Mouse (Mus musculus): Measurements from ENCODE around the gene Mtpn. TPM values are rescaled to one million over a fixed set of nuclear protein-coding genes. Genes with fewer than 3 reads are reported as not detected.

The Mtpn gene
- polyA plus RNA-seq, 2 experiments, result 20.4 to 30.8 TPM

DNA sequence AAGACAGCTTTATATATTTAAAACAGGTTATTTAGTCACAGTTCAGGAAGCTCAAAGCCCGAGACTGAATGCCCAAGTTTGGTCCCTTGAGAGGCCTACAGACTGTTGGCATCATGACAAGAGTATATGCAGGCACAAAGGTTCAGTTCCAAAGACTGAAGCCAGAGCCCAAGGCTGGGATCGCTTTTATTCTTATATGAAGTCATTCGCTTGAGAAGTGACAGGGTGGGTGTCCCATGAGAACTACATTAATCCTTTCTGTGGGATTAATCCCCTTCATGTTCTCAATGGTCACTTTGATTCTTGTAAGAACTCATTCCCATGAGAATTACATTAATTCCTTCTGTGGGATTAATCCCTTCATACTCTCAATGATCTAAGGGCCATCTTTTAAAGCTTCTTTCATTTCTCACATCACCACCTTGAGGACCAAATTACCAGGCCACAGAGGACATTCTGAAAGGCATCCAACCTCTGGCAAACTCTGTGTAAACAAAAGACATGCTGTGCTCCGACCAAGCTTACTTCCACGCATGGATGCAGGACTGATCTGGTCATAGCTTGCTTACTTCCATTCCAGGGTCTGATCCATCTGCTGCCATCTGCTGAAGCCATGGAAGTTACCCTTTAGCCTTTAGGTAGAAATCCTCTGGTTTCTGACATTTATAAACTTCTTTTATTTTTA lies 59.9 kb downstream of the Mtpn start:
- Histone ChIP-seq H3K9me3 (ENCODE audit: control insufficient read depth, low read length) (no peaks in the 10 kb centered on the region), H3K27me3 (ENCODE audit: control insufficient read depth, insufficient read depth, low read length) (no peaks in the 10 kb centered on the region), H3K36me3 (replicated peaks; ENCODE audit: control insufficient read depth, insufficient read depth, low read depth) (no peaks in the 10 kb centered on the region), H3K9ac (replicated peaks) (no peak overlapping the region), H3K4me3 (ENCODE audit: insufficient read depth in 1 of 2, low read depth in 2 of 2, low read length in 2 of 2) (no peak overlapping the region), H3K27ac (no peak overlapping the region), H3K4me2 (ENCODE audit: low read depth) (no peak overlapping the region), H3K4me1 (replicated peaks; ENCODE audit: control insufficient read depth in 2 of 2, insufficient read depth in 2 of 2, low read length in 1 of 2) (no peaks in the 10 kb centered on the region)
- DNase-seq (ENCODE audit: low read depth in 3 of 3, low spot score in 3 of 3) (no peak), ATAC-seq (ENCODE audit: insufficient read depth) (no peak)
- 65% methylated on average over 5 of the region's 5 CpGs for WGBS (ENCODE audit: insufficient replicate concordance)
- no peak for TF ChIP-seq CTCF (IDR thresholded peaks at IDR 0.05; ENCODE audit: low read depth)
- no peak for TF ChIP-seq EP300 (IDR thresholded peaks at IDR 0.05; ENCODE audit: low read depth)

- no peak for DNase-seq (ENCODE audit: low read depth in 3 of 3, low spot score in 3 of 3)
- Histone ChIP-seq H3K9me3 (ENCODE audit: control insufficient read depth, low read length) (no peaks in the 10 kb centered on the region), H3K4me1 (replicated peaks; ENCODE audit: control insufficient read depth in 2 of 2, insufficient read depth in 2 of 2, low read length in 1 of 2) (no peaks in the 10 kb centered on the region), H3K27ac (no peak overlapping the region), H3K36me3 (replicated peaks; ENCODE audit: control insufficient read depth, insufficient read depth, low read depth) (no peaks in the 10 kb centered on the region), H3K4me3 (ENCODE audit: insufficient read depth in 1 of 2, low read depth in 2 of 2, low read length in 2 of 2) (no peak overlapping the region), H3K27me3 (ENCODE audit: control insufficient read depth, insufficient read depth, low read length) (no peaks in the 10 kb centered on the region), H3K9ac (replicated peaks) (no peak overlapping the region), H3K4me2 (ENCODE audit: low read depth) (no peak overlapping the region)
- WGBS (ENCODE audit: insufficient replicate concordance), result 50% methylated on average over 1 of the region's 1 CpGs
- ATAC-seq (ENCODE audit: insufficient read depth), result no peak
- TF ChIP-seq CTCF (IDR thresholded peaks at IDR 0.05; ENCODE audit: low read depth) (no peak), EP300 (IDR thresholded peaks at IDR 0.05; ENCODE audit: low read depth) (no peak)
Measured at GRCm38 (mm10) chr6:35476830-35477229, 62.9 kb downstream of the Mtpn start.

GRCm38 (mm10) chr6:35463450-35464395 lies 76.0 kb downstream of the Mtpn start:
- WGBS (ENCODE audit: insufficient replicate concordance), result 60% methylated on average over 5 of the region's 5 CpGs
- H3K4me1 ChIP-seq (replicated peaks; ENCODE audit: control insufficient read depth in 2 of 2, insufficient read depth in 2 of 2, low read length in 1 of 2), result no peaks in the 10 kb centered on the region
- no peak overlapping the region for H3K4me3 ChIP-seq (ENCODE audit: insufficient read depth in 1 of 2, low read depth in 2 of 2, low read length in 2 of 2)
- H3K36me3 ChIP-seq (replicated peaks; ENCODE audit: control insufficient read depth, insufficient read depth, low read depth), result no peaks in the 10 kb centered on the region
- no peak for DNase-seq (ENCODE audit: low read depth in 3 of 3, low spot score in 3 of 3)
- TF ChIP-seq EP300 (IDR thresholded peaks at IDR 0.05; ENCODE audit: low read depth), result no peak
- TF ChIP-seq CTCF (IDR thresholded peaks at IDR 0.05; ENCODE audit: low read depth), result no peak
- H3K27me3 ChIP-seq (ENCODE audit: control insufficient read depth, insufficient read depth, low read length), result no peaks in the 10 kb centered on the region
- H3K9me3 ChIP-seq (ENCODE audit: control insufficient read depth, low read length), result no peaks in the 10 kb centered on the region; the same call in 1 of the 2 replicates
- no peak overlapping the region for H3K9ac ChIP-seq (replicated peaks)
- no peak overlapping the region for H3K27ac ChIP-seq
- H3K4me2 ChIP-seq (ENCODE audit: low read depth), result no peak overlapping the region
- ATAC-seq (ENCODE audit: insufficient read depth), result no peak

GRCm38 (mm10) chr6:35462484-35462883 lies 77.2 kb downstream of the Mtpn start:
- no peak overlapping the region for H3K4me3 ChIP-seq (ENCODE audit: insufficient read depth in 1 of 2, low read depth in 2 of 2, low read length in 2 of 2)
- H3K9ac ChIP-seq (replicated peaks), result no peak overlapping the region
- H3K27me3 ChIP-seq (ENCODE audit: control insufficient read depth, insufficient read depth, low read length), result no peaks in the 10 kb centered on the region
- ATAC-seq (ENCODE audit: insufficient read depth) (no peak), DNase-seq (ENCODE audit: low read depth in 3 of 3, low spot score in 3 of 3) (no peak)
- no peak overlapping the region for H3K4me2 ChIP-seq (ENCODE audit: low read depth)
- no peaks in the 10 kb centered on the region; the same call in 1 of the 2 replicates for H3K9me3 ChIP-seq (ENCODE audit: control insufficient read depth, low read length)
- TF ChIP-seq CTCF (IDR thresholded peaks at IDR 0.05; ENCODE audit: low read depth) (no peak), EP300 (IDR thresholded peaks at IDR 0.05; ENCODE audit: low read depth) (no peak)
- no peak overlapping the region for H3K27ac ChIP-seq
- WGBS (ENCODE audit: insufficient replicate concordance), result 68% methylated on average over 1 of the region's 1 CpGs
- no peaks in the 10 kb centered on the region for H3K36me3 ChIP-seq (replicated peaks; ENCODE audit: control insufficient read depth, insufficient read depth, low read depth)
- no peaks in the 10 kb centered on the region for H3K4me1 ChIP-seq (replicated peaks; ENCODE audit: control insufficient read depth in 2 of 2, insufficient read depth in 2 of 2, low read length in 1 of 2)

Small RNA genes lying within 50 kb of the gene (microRNA-seq; reads per million reads assigned to microRNA genes)
- gene Gm23053, result not detected

Other genes starting within 250 kb of the Mtpn start
- gene Slc13a4, start 231.8 kb downstream of the Mtpn start, polyA plus RNA-seq (2012; rRNA removed), result 0.03 and 0.04 TPM in 2 replicates
- gene Slc13a4, start 231.8 kb downstream of the Mtpn start, polyA plus RNA-seq (2014; fragmentation: Nextera tagmentation; extraction: Ambion mirVana), result 0.09 and 0.22 TPM in 2 replicates
- gene Fam180a, start 213.7 kb downstream of the Mtpn start, polyA plus RNA-seq (2012; rRNA removed), result 0.02 and 0.03 TPM in 2 replicates
- 0.11 and 0.23 TPM in 2 replicates for gene Fam180a, start 213.7 kb downstream of the Mtpn start, polyA plus RNA-seq (2014; fragmentation: Nextera tagmentation; extraction: Ambion mirVana)